Mouse (Mus musculus) kidney, postnatal 0 days (tissue): Measurements from ENCODE around the gene Ndufb4. TPM values are rescaled to one million over a fixed set of nuclear protein-coding genes. Genes with fewer than 3 reads are reported as not detected.

Experiments
- ATAC-seq: fragments of 200-750 bp; cut with Nextera tagmentation; replicated peaks from 2 replicates; pipeline ENCODE4 v1.8.0; 2017; ENCODE audit warnings: low read depth, moderate number of reproducible peaks, moderate TSS enrichment, moderate library complexity; ENCODE audit not compliant: low FRiP score
- DNase-seq: peaks from one replicate; pipeline ENCODE4 v3.0.0-alpha.2; 2016; ENCODE audit warnings: low spot score
- H3K27ac ChIP-seq: fragments of 300-500 bp; sonication (generic); 2 replicates; pipeline ENCODE4 v1.5.1; 2014; ENCODE audit warnings: mild to moderate bottlenecking
- H3K27me3 ChIP-seq: fragments of 300-500 bp; sonication (generic); 2 replicates; pipeline ENCODE4 v1.6.1; 2014; ENCODE audit warnings: low read length, mixed read lengths; ENCODE audit not compliant: insufficient read depth
- H3K36me3 ChIP-seq: fragments of 300-500 bp; sonication (generic); 2 replicates; pipeline ENCODE4 v1.6.1; 2014; ENCODE audit warnings: low read length, mixed read lengths; ENCODE audit not compliant: insufficient read depth
- H3K4me1 ChIP-seq: fragments of 300-500 bp; sonication (generic); replicated peaks from 2 replicates; pipeline ENCODE4 v1.6.1; 2014; ENCODE audit warnings: antibody characterized with exemption, low read length, mixed read lengths; ENCODE audit not compliant: insufficient read depth
- H3K4me2 ChIP-seq: fragments of 300-500 bp; sonication (generic); 2 replicates; pipeline ENCODE4 v1.6.1; 2014; ENCODE audit warnings: mild to moderate bottlenecking, low read length, moderate library complexity, mixed read lengths
- H3K4me3 ChIP-seq: fragments of 300-500 bp; sonication (generic); replicated peaks from 2 replicates; pipeline ENCODE4 v1.5.1; 2014; ENCODE audit warnings: low read depth, low read length
- H3K9ac ChIP-seq: fragments of 300-500 bp; sonication (generic); 2 replicates; pipeline ENCODE4 v1.6.1; 2014; ENCODE audit warnings: low read depth, low read length
- H3K9me3 ChIP-seq: fragments of 300-500 bp; sonication (generic); replicated peaks from 2 replicates; pipeline ENCODE4 v1.6.1; 2016; ENCODE audit warnings: low read length, inconsistent platforms, mixed read lengths
- CTCF ChIP-seq: IDR thresholded peaks from 2 replicates; pipeline ENCODE4 v1.5.1; 2016; ENCODE audit warnings: antibody characterized with exemption, low read depth, mild to moderate bottlenecking, moderate library complexity
- WGBS: fragments of 180-500 bp; shearing (Covaris S2); extraction: QIAGEN DNeasy Blood & Tissue Kit; methylation state at CpG from one replicate; pipeline ENCODE4 v1.1.7; 2014; 5-methylcytosine and 5-hydroxymethylcytosine counted together
- polyA plus RNA-seq: library from polyadenylated mRNA; unstranded; fragments of >200 nt; fragmentation: Nextera tagmentation; extraction: Ambion mirVana; gene quantifications from 2 replicates; pipeline ENCODE4 v1.2.1, GENCODE M21; 2015

The Ndufb4 gene
- polyA plus RNA-seq, 1 experiment from 2014 or later, result 159 TPM

DNA sequence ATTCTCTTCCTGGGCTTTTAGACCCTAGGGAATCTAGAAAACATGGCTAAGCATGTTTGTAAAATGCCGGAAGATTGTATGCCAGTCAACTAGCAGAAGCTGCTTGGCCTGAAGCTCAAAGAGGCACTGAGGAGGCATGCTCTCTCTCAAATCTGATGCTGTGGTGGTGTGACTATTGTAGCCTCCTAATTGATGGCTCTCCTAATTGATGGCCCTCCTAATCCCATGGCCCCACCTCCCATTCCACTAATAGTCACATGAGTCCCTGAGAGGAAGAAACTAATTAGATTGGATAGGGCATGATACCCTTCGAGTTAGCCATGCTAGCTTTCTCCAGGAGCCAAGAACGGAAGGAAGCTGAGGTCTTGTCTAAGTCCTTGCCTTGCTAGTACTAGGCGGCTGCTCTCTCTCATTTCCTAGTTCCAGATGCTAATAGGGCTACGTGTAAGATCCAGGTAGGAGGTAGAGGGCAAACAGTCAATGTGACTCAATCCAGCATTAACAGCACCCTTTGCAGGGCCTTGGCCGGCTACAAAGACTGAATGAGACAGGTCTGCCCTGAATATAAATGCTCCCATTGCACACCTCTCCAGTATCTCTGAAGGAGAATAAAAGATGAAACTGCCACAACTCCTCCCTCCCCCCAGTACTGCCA lies 31.8 kb upstream of the Ndufb4 start:
- ATAC-seq (no peak), DNase-seq (no peak)
- no peak overlapping the region for H3K9ac ChIP-seq
- H3K27ac ChIP-seq, result no peak overlapping the region
- H3K4me1 ChIP-seq, result 0 out of 2 replicates have a peak, but pooled peaks cover 6% of the 10 kb centered on the region
- H3K27me3 ChIP-seq, result no peaks in the 10 kb centered on the region
- TF ChIP-seq CTCF, result no peak
- no peaks in the 10 kb centered on the region for H3K36me3 ChIP-seq
- 77% methylated on average over 6 of the region's 6 CpGs for WGBS
- H3K9me3 ChIP-seq, result no peaks in the 10 kb centered on the region
- H3K4me3 ChIP-seq, result no peak overlapping the region
- H3K4me2 ChIP-seq, result no peak overlapping the region

DNA sequence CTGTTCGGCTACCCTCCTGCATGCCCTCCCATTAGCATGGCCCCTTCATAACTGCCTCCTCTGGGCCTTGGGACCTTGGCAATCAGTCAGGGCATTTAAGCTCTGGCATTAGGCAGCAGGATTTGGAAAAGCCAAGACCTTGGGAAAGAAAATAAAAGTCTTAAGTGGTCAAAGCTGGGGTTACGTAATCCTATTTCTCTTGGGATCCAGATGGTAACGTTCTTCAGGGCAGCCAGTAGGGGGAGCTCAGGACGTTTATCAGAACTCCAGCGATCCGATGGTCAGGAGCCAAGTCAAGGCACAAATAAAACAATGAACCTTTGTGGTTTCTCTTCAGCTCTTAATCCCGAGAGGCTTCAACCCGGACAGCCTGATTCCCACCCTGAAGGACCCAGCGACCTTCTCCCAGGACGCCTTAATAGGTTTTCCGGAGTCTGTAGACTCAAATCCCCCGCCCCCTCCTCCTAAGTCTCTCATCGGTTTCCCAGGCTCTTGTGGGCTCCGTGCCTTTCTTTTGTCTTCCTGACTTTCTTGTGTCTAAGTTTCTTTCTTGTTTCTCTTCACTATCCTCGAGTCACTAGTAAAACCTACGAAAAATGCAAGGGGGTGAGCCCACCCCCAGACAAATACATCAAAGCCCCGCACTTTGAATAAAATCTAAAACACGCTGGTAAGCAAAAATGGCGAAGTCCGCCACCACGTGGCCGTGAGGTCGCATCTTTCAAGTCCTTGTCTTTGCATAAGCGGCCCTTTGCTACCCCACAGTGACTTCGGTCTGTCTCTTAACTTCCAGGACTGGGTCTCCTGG lies 30.6 kb upstream of the Ndufb4 start:
- H3K27ac ChIP-seq, result peak overlapping the region; percentile 79
- H3K9me3 ChIP-seq, result no peaks in the 10 kb centered on the region
- WGBS, result 2% methylated on average over 25 of the region's 25 CpGs
- ATAC-seq, result peak; percentile 42; the same call in 1 of the 2 replicates
- peak overlapping the region; percentile 71 for H3K4me2 ChIP-seq
- peak overlapping the region; percentile 62; the same call in 1 of the 2 replicates for H3K9ac ChIP-seq
- H3K4me3 ChIP-seq, result peak overlapping the region; percentile 41
- H3K36me3 ChIP-seq, result no peaks in the 10 kb centered on the region
- H3K27me3 ChIP-seq, result no peaks in the 10 kb centered on the region
- peak; percentile 99 for DNase-seq
- TF ChIP-seq CTCF, result peak; percentile 96
- H3K4me1 ChIP-seq, result 0 out of 2 replicates have a peak, but pooled peaks cover 6% of the 10 kb centered on the region

DNA sequence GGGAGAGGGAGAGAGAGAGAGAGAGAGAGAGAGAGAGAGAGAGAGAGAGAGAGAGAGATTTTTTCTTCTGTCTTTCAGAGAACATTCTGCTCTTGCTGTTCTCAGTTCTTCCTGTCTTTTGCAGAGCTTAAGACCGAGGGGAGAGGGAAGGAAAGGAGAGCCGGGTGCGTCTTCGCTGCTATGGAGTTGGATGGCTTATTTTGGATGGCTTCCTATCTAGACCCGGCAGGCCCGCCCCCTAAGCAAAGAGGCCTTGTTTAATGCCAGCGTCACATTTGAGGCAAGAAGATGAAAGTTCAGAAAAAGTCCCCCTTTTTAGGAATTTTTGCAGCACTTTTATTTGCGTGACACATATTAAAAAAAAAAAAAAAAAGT lies 30.0 kb upstream of the Ndufb4 start:
- WGBS, result 15% methylated on average over 8 of the region's 8 CpGs
- peak overlapping the region; percentile 71 for H3K4me2 ChIP-seq
- no peak for TF ChIP-seq CTCF
- peak overlapping the region; percentile 62; the same call in 1 of the 2 replicates for H3K9ac ChIP-seq
- H3K9me3 ChIP-seq, result no peaks in the 10 kb centered on the region
- H3K4me1 ChIP-seq, result 0 out of 2 replicates have a peak, but pooled peaks cover 6% of the 10 kb centered on the region
- H3K27ac ChIP-seq, result peak overlapping the region; percentile 5; the same call in 1 of the 2 replicates
- peak overlapping the region; percentile 41 for H3K4me3 ChIP-seq
- H3K27me3 ChIP-seq, result no peaks in the 10 kb centered on the region
- no peaks in the 10 kb centered on the region for H3K36me3 ChIP-seq
- no peak for ATAC-seq
- peak; percentile 61 for DNase-seq

DNA sequence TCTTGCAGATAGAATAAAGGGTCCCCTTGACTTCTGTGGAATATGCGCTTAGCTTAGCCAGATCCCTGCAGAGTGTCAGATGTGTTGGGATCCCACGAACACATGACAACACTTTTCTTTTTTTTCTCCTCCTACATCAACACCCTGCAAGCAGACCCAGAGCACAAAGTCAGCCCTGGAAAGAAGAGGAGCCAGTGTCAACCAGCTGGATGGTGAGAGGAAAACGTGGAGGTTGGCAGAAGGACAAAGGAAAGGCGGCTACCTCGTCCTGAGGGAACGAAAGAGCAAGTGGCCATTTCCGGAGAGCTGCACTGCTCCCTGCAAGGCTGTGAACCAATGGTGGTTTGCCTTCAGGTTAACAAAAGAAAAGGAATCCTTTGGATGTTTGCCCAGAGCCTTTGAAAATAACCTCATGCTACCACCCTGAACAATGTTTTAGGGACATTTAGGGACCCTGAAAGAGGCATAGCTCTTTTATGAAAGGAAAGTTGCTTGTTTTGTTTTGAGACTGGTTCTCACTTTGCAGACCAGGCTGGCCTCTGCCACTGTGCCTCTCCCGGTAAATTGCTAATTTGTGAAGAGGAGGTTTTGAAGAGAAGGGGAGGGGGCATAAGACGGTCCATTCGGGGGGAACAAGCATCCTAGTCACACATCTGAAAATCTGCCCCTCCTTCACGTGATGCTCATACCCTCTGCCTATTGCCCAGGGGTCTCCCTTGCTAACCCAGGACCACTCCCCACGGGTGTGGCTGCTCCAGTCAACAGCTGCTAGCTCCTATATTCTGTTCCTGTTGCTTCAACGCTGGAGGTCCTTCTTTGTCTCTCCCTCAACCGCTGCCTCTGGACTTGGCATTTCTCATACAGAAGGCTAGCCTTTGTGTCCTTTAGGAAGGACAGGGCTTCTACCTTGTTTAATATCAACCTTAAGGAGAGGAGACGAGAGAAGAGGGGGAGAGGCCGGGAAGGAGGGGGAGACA lies 29.2 kb upstream of the Ndufb4 start:
- Histone ChIP-seq H3K4me2 (peak overlapping the region; percentile 71), H3K27ac (peak overlapping the region; percentile 5; the same call in 1 of the 2 replicates), H3K27me3 (no peaks in the 10 kb centered on the region), H3K9me3 (no peaks in the 10 kb centered on the region), H3K4me3 (no peak overlapping the region), H3K4me1 (0 out of 2 replicates have a peak, but pooled peaks cover 6% of the 10 kb centered on the region), H3K9ac (peak overlapping the region; percentile 23; the same call in 1 of the 2 replicates), H3K36me3 (no peaks in the 10 kb centered on the region)
- DNase-seq (peak; percentile 25), ATAC-seq (no peak)
- WGBS, result 18% methylated on average over 16 of the region's 16 CpGs
- no peak for TF ChIP-seq CTCF

DNA sequence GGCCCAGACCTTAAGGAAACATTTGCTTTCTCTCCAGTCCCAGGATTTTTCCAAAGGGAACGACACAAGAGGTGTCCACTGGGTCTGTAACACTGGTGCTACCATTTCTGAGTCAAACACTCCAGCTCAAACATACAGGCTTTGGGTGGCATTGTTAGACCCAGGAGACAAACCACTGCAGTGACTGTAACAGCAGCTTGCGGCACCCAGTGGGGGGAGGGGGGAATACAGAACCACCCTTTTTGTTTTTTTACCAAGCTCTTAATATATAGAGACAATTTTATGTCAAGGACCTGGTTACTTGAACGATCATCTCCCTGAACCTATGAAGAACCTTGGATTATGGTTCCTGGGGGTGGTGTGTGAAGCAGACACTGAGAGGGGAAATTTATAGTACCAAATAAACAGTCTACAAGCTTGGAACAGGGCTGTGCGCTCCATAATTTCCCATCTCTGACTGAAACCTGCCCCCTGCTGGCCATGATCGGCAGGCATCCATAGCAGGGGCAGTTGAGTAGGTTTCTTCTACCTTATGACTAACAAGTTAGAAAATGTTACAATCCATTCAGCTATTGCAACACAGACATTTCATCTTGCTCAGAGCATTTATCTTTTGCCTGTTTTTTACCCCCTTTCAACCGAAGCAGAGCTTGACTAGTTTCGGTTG lies 28.2 kb upstream of the Ndufb4 start:
- DNase-seq (peak; percentile 88), ATAC-seq (peak; percentile 61)
- peak overlapping the region; percentile 71; the same call in 1 of the 2 replicates for H3K4me2 ChIP-seq
- H3K9ac ChIP-seq, result no peak overlapping the region
- H3K9me3 ChIP-seq, result no peaks in the 10 kb centered on the region
- no peak overlapping the region for H3K27ac ChIP-seq
- peak; percentile 89 for TF ChIP-seq CTCF
- WGBS, result 41% methylated on average over 7 of the region's 7 CpGs
- H3K27me3 ChIP-seq, result no peaks in the 10 kb centered on the region
- H3K4me1 ChIP-seq, result 0 out of 2 replicates have a peak, but pooled peaks cover 10% of the 10 kb centered on the region
- H3K4me3 ChIP-seq, result no peak overlapping the region
- no peaks in the 10 kb centered on the region for H3K36me3 ChIP-seq
